Mouse (Mus musculus) heart, adult 8-10 months (tissue): ENCODE measurements around the gene Hs3st3a1. TPM values are rescaled to one million over a fixed set of nuclear protein-coding genes. Genes with fewer than 3 reads are reported as not detected.
A peak's percentile ranks its signal among the peaks of the same experiment; 100 is the strongest.

Experiments used
- DNase-seq: peaks from one replicate; pipeline ENCODE4 v3.0.0; 2022; ENCODE audit warnings: low spot score
- total RNA-seq, 4 experiments: library from RNA; stranded (reverse); gene quantifications; 2 replicates each; pipeline ENCODE4 v1.2.4; 2022

Hs3st3a1 gene
- total RNA-seq, 4 experiments from 2014 or later, result 0.19 to 0.44 (median 0.29) TPM

DNA sequence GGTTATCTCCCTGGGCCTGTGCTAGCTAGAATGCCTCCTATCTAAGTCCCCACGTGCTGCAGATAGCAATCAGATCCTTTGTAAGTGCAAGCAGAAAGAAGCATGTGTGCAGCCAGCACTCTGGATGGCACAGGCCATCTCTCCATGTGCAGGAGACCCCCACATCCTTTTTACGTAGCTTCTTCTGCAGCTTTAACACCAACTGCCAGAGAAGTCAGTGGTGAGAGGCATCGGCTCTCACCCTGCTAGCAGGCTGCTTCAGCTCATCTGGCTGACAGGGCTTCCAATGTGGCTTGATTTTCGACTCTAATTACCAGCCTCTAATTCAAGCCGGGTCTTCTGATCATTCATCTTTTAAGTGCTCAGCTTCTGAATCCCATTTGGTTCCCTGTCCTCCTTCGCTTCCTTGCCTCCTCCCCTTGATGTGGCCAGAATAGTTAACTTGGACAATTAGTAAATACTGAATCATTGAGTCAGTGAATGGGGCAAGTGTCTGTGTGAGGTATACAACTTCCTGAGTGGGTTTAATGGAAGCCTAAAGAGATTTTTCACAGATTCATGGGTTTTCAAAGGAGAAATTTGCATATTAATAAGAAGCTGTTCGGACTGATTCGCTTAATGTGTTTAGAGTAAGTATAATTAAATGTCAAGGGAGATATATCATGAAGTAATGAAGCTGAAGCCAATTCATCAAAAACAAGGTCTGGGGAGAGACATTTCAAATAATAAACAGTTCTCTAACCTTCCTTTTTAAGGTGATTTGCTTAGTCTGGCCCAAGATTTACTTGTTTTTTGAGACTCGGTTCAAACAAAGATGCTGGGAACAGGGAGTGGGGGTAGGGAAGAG lies 54.7 kb downstream of the Hs3st3a1 start:
- no peak for DNase-seq

DNA sequence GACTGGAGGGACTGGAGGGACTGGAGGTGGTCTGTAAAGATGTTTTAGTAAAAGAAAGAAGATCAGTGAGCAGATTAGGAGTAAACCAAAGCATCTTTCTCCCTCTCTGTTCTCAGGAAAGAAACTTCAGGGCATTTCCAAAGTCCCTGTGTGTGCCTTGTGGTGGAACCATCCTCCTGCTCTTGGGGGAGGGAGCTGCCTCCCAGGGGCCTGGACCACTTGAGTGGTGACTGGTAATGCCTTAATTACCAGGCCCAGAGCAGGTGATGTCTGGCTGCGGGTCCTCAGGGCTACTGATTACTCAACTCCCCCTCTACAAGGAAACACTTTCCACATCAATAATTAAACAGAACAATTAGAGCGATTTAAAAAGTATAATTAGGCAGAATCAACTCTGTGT lies 59.3 kb downstream of the Hs3st3a1 start:
- DNase-seq, result no peak

DNA sequence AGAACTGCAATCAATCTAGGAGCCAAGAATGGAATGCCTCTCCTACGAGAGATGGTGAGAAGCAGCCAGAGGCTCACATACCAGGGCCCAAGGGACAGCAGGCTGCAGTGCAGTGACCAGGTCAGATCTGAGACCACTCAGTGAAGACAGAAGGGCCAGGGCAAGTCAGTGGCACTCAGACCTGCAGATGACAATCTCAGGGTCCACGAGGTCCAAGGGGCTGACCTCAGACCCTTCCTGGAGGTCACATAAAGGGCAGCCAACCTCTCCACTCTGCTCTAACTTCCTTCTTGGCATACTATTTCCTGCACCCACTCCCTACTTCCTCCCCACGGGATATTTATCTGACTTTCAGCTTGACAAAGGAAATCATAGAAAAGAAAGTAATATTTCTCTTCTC lies 60.8 kb downstream of the Hs3st3a1 start:
- DNase-seq, result no peak

DNA sequence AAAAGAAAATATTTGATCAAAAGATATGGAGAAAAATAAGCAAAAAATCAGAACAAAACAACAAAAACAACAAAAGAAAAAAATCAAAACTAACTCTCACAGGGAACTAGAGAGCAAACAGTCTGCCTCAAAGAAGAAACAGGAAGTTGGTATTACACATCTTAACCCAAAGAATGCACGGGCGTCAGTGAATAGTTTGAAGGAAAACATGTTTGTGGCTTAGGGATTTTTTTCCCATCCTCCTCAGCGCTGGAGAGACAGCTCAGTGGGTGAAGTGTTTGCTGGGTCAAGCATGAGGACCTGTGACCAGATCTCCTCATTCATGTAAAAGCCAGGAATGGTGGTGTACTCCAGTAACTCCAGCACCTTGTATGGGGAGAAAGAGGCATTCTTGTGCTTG lies 61.5 kb downstream of the Hs3st3a1 start:
- no peak for DNase-seq

DNA sequence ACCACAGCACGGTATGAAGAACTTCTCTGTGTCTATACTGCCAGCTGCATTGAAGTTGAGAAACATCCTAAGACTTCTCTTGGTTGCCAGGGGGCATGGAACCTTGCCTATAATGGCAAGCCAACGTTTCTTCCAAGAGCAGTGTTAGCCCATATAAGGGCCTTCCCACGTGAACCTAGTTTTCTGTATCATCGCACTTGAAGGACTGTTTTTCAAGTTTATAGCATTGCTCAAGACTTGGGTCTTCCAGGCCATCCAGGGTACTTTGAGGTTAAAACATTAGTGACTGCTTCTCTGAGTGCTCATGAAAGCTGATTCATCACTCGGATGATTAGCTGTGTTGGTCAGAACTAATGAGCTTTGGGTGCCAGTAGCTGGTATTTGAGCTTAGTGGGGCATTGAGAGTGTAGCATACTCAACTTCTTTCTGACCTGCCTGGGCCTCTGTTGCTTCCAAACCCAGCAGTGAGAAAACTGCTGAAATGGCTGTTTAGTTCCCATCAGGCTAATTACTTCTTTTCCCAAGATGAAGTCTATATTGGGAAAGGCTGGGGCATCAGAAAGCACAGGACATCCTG lies 65.5 kb downstream of the Hs3st3a1 start:
- no peak for DNase-seq

DNA sequence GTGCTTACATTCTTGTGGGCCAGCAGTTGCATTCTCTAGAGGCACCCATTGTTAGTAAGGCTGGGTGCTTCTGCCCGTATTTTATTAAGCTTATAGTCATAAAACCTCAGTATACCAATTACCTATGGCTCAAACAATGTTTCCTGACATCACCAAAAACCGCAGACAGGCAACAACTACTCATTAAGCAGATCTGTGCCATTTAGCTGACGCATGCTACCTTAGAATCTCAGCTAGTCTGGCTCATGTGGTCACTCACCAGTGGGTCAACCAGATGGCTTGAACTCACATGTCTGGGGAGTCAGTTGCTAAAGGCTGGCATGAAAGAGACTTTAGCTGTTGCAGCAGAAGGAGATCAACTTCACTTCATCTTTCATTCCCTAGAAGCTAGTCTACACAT lies 67.9 kb downstream of the Hs3st3a1 start:
- no peak for DNase-seq

DNA sequence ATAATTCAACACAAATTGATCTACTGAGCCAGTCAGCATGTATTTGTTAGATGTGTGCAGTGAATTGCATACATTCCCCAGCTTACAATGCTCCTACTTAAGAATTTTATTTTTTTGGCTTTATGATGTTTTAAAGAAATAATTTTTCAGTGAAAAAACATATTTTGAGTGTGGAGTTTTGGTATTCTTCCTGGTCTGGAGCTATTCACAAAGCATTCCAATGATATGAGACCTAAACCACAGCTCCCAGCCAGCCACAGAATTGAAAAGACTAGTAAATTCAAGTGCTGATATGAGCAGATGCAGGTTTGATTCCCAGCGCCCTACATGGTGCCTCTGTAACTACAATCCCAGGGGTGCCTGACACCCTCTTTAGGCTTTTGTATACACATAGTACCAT lies 70.8 kb downstream of the Hs3st3a1 start:
- no peak for DNase-seq

DNA sequence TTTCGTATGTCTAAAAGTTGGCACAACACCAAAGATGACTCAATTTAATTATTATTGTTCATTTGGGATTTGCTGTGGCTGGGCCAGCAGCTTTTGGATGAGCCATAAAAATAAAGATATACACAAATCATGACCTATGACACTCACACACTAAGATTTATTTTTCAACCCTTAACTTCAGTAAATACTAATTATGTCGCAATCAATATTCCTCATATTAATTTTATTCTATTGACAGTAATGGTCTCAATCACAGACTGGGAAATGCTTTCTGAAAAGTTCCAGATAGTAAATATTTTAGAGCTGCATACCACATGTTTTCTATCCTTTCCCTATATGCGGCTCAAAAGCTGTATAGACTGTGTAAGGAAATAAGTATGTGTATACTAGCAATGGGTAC lies 71.9 kb downstream of the Hs3st3a1 start:
- DNase-seq, result no peak

DNA sequence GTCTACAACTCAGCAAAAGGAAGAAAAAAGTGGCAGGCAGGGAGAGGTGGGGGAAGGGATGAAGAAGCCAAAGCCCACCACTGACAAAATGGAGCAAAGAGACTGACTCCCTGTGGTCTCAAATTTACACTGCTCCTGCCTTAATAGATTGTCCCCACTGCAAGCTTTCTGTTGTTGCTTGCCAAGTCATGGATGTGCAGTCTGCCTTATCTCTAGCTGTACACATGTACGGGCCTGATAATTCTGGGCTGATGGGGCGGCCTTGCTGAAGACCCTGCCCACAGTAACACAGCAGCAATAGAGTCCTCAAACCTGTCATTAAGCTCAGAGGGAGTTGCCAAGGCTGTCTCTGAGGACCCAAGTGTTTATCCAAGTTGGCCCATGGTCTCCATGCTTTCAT lies 74.0 kb downstream of the Hs3st3a1 start:
- DNase-seq, result no peak

DNA sequence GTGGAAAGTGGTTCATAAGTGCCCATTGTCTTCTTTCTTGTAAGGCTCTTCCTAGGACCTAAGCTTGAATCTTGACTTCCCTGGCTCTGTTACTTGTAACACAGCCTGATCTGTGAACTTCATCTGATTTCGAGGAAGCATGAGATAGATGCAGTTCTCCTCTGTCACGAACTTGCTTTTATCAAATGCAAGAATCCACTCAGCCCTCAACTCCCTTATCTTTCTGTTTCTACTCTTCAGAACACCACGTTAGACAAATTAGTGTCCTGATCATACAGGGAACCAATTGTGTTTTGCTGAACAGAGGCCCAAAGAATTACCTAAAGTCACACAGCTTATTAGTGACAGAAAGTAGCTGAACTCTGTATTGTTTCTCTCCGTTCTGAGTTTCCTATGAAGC lies 77.2 kb downstream of the Hs3st3a1 start:
- DNase-seq, result no peak

DNA sequence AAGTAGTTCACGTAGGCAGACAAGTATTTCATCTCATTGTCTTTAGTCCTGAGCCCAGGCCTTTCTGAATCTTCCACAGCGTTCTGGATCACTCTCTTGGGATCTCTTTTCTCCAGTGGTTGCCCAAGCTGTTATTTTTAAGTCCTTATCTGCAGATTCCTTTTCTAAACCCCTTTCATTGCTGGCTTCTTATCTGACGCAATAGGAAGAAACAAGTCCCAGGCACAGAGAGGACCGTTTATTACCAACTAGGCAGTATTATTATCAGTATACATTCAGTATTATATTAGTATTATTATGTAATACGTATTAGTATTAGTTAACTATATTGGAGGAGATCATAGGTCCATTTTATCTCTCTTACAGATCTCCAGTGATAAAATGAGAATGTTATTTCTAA lies 78.3 kb downstream of the Hs3st3a1 start:
- DNase-seq, result no peak

DNA sequence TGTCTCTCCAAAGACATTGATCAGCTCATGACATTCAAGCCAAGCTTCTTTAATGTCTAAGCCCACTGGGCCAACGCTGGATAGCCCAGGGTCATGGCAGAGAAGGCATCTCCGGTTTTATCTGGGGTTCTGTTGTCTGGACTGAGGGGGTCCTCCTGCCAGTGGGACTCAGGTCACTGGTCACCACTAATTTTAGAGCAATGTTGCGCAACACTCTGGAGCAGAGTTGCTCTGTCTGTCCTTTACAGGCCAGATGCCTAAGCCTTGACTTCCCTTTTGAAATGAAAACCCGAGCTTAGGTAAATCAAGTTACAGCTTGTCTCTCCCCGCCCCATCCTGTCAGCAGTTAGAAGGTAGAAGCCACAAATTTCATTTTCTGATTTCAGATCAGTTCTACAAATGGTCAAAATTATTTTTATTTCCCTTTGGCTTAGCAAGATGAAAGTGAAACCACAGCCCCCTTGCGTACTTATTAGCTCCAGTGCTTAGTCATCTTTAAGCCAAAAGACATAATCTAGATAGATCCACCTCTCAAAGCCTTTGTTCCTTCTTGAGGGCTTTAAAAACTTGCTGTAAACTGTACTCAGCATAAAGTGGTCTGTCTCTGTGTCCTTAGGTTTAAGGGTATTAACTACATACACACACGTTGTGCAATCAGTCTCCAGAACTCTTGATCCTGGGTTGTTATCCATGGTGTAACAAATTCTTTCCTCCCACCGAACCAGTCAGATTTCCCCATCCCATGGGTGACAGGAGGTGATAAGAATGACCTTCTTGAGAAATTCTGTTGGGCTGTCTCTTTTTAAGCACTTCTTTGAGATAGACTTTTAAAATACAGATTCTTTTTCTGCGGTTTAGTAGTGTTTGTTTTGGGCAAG lies 81.8 kb downstream of the Hs3st3a1 start:
- DNase-seq, result peak; percentile 29

DNA sequence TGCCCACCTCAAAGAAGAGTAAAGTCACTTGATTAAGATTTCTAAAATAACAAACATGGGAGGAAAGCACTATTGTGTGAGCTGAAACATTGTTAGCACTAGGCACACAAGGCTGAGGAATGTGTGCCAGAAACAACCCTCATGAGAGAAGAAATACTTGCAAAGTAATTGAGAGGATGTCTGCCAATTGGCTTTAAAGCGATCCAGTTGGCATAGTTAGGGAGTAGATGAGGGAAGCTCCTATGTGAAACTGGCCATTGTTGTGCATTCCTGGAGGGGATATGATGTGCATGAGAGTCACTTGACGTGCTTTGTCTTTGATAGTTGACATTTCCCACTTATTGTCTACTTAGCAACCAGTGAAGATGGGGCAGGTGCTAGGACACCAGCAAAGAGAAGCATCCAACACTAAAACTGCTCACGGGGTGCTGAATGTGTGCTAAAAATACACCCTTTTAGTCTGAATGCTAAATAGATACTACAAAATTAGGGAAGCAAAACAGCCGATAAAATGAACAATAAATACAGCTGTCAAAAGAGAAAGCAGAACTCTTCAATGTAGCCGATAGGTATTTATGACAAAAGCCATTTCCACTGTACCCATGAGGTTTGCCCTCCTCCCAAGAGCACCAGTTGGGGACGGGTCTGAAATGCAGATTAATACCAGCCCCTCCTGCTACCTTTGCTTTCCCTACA lies 83.2 kb downstream of the Hs3st3a1 start:
- DNase-seq, result no peak

DNA sequence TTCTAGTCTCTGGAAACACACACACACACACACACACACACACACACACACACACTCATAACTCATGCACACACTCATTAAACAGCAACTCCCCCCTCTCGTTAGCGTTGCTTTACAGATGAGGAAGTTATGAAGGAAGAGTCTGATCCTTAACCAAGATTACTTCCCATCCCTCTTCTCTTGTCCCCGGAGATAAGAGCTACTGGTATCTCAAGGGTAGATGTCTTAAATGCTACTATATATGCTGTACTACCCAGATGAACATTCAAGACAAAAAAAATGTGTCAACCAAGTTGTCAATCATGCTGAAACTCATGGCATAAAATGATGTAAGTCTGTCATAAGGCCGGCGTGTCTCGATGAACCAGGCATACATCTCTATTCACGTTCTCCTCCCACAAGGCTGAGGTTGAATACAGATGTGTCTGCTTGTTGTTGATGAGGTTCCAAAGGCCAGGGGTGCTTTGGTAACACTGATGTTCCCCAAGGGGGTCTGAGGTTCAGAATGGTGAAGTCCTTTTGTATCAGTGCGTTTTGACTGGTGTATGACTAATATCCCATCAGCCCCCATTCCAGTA lies 89.0 kb downstream of the Hs3st3a1 start:
- DNase-seq, result no peak

DNA sequence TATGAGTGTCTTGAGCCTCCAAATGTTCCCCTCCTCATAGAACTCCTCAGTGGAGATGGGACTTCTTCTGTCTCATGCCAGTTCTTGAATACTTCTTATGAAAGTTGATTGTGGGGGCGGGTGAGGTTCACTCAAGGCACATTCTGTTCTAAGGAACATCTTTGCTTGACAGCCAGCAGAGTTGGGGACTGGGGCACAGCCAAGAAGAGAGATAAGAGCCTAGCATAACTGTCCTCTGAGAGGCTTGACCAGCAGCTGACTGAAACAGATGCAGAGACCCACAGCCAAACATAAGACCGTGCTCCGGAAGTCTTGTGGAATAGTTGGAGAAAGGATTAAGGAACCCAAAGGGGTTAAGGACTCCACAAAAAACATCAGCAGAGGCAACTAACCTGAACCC lies 102.1 kb downstream of the Hs3st3a1 start:
- DNase-seq, result peak; percentile 67

DNA sequence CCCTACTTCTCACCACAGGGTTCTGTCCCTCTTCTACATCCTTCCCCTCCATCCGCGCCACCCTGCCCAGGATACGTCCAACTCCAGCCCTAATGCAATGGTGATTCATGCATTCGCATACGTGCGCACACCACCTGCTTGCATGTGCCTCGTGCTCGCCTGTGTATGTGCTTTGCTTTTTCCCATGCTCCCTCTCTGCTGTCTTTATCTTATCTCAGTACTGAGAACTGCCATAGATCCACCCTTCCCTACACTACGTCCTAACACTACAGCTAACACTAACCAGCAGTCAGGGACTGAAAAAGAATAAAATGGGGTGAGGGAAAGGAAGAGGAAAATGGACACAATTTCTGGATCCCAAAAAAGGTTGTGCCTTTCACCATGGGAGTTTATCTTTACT lies 106.7 kb downstream of the Hs3st3a1 start:
- DNase-seq, result no peak

DNA sequence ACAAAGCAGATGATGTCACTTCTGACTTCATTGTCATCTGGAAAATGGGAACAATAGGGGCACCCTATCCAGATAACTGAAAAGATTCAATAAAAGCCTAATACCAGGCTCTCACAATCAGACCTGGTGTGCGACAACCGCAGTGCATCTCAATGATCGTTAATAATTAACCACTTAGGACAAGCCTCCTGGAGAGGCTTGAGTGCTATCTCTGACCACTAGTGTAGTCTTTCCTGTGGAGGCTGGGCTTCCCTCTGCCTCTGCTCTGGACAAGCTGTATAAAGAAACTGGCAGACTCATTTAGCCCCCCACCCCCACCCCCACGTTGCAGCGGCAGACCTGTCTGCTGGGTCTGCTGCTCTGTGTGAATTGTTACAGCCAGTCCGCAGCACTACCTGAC lies 107.2 kb downstream of the Hs3st3a1 start:
- no peak for DNase-seq

DNA sequence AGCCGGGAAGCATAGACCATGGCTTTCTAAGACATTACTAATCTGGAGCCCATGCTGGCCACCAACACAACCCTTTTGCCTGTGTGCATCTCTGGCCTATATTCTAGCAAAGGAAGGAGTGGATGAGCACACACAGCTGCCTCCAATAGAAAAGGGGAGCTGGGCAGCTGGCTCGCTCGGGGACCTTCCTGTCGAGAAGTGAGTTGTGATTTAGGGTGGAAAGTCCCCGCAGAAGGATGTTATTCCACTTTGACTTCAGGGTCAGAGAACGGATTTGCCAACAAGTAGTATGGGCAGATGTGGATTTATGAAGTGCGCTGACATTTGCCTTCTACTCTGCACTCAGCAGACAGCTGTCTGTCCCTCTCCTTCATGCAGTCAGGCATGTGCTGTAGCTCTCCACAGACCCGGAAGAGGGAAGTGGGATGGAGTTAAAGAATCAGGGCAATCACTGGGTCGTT lies 108.1 kb downstream of the Hs3st3a1 start:
- no peak for DNase-seq

DNA sequence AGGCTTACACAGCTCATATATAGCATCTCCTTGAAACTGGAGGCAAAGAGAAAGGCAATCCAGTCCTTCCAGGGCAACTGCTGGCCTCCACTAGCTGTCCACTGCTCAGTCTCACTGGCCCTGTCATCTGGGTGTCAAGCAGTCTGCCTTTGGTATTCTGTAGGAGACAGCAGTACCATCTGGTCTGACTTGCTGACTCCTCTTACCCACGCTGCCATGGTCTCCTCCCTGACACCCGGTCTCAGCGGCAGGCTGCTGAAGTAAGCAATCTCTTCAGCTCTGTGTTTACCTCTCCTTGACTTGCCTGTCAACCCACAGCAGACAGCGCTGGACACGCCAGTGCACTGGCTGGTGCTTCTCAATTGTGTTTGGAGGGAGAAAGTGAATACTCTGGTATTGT lies 109.1 kb downstream of the Hs3st3a1 start:
- DNase-seq, result no peak

DNA sequence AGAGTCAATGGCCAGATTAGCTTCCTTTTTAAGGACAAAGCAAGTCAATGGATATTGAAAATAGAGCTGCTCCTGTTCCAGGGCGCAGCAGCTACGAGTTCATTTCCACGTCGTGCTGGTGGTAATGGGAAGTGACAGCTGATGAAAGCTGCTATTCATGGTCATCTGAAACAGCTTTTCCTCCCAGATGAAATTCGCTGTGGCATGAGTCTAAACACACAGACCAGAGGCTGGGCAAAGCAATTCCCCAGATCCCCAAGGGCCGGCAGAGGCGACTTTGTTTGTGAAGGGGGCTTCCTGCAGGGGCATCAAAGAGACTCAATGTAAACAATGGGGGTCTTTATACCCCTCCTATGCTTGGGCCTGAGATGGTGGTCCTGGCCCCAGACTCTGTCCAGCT lies 114.2 kb downstream of the Hs3st3a1 start:
- no peak for DNase-seq

DNA sequence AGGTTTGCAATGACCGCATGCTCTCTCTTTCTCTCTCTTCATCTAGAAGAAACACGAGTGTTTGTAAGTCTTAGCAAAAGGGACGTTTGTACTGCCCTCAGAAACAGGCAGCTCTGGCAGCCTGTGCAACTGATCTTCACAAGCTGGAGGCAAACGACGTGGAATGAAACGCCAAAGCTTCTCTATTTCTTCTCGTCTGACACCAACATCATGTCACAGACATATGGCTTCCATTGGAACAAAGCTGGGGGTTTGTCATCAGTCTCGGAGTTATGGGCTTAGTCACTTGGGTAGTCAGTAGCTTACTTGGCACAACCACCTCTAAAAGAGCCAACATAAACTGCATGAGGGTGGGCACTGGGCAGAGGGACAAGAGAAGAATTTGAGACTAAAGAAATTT lies 114.8 kb downstream of the Hs3st3a1 start:
- DNase-seq, result no peak
